Mouse (Mus musculus): ENCODE data around the gene Dennd4b. TPM values are rescaled to one million over a fixed set of nuclear protein-coding genes. Genes with fewer than 3 reads are reported as not detected.

Dennd4b gene
- polyA plus RNA-seq (2014; fragmentation: Illumina TruSeq; extraction: RNeasy Lipid Tissue Mini Kit (QIAGEN cat#74804); ENCODE audit: low read depth, low replicate concordance), result 2.6 TPM

DNA sequence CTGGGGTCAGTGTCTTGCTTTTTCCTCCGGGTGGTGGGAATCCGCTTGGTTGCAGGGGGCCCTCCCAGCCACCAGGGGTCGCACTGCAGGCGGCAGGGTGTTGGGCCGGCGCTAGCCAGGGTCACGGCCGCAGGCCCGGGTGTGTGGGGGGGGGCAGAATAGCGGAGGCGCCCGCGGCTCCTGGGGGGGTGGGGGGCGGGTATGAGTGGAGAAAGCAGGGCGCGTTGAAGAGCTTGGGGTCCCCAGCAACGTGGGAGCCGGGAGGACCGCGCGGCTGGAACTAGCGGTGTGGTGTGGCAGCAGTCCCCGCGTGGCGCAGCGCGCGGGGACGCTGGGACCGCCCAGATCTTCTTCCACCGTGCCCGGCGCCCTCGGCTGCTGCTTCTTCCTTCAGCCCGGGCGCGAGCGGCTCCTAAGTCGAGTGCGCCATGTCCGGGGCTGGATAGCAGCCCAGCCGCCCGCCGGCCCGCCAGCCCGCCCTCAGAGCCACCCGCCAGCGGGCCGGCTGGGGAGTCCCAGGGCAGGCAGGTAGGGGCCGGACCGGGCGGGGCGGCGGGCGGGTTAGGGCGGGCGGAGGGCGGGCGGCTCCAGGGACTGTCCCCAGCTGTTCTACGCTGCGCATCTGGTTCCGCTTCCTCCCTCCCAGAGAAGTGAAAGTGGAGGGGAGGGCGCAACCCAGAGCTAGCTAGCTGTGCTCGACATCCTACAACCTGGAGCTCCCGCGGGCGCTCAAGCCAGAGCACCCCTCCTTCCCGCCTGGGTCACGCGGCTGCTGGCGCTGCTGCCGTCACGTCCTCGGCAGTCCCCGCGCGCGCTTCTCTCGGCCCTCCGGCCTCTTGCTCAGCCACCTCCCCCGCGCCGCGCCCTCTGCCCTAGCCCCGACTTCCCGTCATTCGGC is at the start of gene Dennd4b:
Gene Dennd4b (plus strand): TSS at position 152 of the 898 bp plus-strand sequence.

DNA sequence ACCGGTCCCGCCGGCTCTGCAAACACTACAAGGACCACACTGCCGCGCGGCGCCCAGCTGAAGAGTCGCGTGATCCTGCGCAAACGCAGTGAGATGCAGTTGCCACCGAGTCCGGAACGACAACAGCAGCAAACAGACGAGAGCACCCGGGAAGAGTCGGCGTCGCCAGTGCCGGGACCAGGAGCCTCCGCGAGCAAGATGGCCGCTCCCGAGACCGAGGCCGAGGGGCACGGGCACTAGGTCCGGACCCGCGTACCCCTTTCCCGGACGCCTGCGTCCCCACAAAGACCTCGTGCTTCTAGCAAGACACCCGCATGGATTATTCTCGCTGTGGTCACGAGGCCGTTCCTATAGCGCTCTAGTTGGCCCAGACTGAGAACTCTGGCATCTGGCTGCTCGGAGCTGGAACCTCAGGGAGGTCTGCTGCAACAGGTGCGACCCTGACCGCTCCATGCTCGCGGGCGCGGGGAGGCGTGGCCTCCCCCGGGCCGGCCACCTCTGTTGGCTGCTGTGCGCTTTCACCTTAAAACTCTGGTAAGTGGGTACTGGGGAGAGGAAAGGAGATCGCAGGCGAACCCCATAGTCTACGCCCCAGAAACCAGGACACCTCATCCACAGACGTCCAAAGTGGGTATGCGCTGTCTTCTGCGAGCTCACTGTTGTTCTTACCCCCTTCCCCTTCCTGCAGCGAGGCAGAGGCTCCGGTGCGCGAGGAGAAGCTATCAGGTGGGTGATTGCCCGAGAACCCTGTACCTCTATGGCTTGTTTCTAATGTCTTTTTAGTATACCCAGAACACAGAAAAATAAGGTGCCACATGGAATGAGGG is 33.3 kb upstream of the Dennd4b start, which contains the start of gene Jtb:
Gene Jtb (plus strand): TSS at position 91 of the 827 bp plus-strand sequence.

GRCm38 (mm10) chr3:90242984-90243775 is 21.8 kb upstream of the Dennd4b start, which contains the start of gene Creb3l4:
Creb3l4 (minus strand) TSS chr3:90243512.

GRCm38 (mm10) chr3:90247960-90248745 is 16.8 kb upstream of the Dennd4b start, which contains the start of gene Slc39a1:
Slc39a1 (plus strand) TSS chr3:90248172.

GRCm38 (mm10) chr3:90253653-90254418 is 11.1 kb upstream of the Dennd4b start, which contains the start of gene Crtc2:
Crtc2 (plus strand) TSS chr3:90254163.

GRCm38 (mm10) chr3:90292345-90293275 is 27.6 kb downstream of the Dennd4b start, which contains the start of gene Gatad2b:
Gatad2b (plus strand) TSS chr3:90293178.

Other genes with a start within 250 kb of the Dennd4b start
- gene 4933434E20Rik, start 213.5 kb upstream of the Dennd4b start, polyA plus RNA-seq (2014; fragmentation: Illumina TruSeq; extraction: RNeasy Lipid Tissue Mini Kit (QIAGEN cat#74804); ENCODE audit: low read depth, low replicate concordance), result 183 TPM
- 192 TPM for gene Ubap2l, start 212.6 kb upstream of the Dennd4b start, polyA plus RNA-seq (2014; fragmentation: Illumina TruSeq; extraction: RNeasy Lipid Tissue Mini Kit (QIAGEN cat#74804); ENCODE audit: low read depth, low replicate concordance)
- gene Tpm3, start 192.5 kb upstream of the Dennd4b start, polyA plus RNA-seq (2014; fragmentation: Illumina TruSeq; extraction: RNeasy Lipid Tissue Mini Kit (QIAGEN cat#74804); ENCODE audit: low read depth, low replicate concordance), result 62.2 TPM
- 64.0 TPM for gene Nup210l, start 161.1 kb upstream of the Dennd4b start, polyA plus RNA-seq (2014; fragmentation: Illumina TruSeq; extraction: RNeasy Lipid Tissue Mini Kit (QIAGEN cat#74804); ENCODE audit: low read depth, low replicate concordance)
- gene Rps27, start 51.5 kb upstream of the Dennd4b start, polyA plus RNA-seq (2014; fragmentation: Illumina TruSeq; extraction: RNeasy Lipid Tissue Mini Kit (QIAGEN cat#74804); ENCODE audit: low read depth, low replicate concordance), result 882 TPM
- 6.5 TPM for gene Rab13, start 51.5 kb upstream of the Dennd4b start, polyA plus RNA-seq (2014; fragmentation: Illumina TruSeq; extraction: RNeasy Lipid Tissue Mini Kit (QIAGEN cat#74804); ENCODE audit: low read depth, low replicate concordance)
- 31.8 TPM for gene Jtb, start 33.6 kb upstream of the Dennd4b start, polyA plus RNA-seq (2014; fragmentation: Illumina TruSeq; extraction: RNeasy Lipid Tissue Mini Kit (QIAGEN cat#74804); ENCODE audit: low read depth, low replicate concordance)
- 211 TPM for gene Creb3l4, start 21.7 kb upstream of the Dennd4b start, polyA plus RNA-seq (2014; fragmentation: Illumina TruSeq; extraction: RNeasy Lipid Tissue Mini Kit (QIAGEN cat#74804); ENCODE audit: low read depth, low replicate concordance)
- 21.2 TPM for gene Slc39a1, start 17.0 kb upstream of the Dennd4b start, polyA plus RNA-seq (2014; fragmentation: Illumina TruSeq; extraction: RNeasy Lipid Tissue Mini Kit (QIAGEN cat#74804); ENCODE audit: low read depth, low replicate concordance)
- gene Crtc2, start 11.0 kb upstream of the Dennd4b start, polyA plus RNA-seq (2014; fragmentation: Illumina TruSeq; extraction: RNeasy Lipid Tissue Mini Kit (QIAGEN cat#74804); ENCODE audit: low read depth, low replicate concordance), result 4.9 TPM
- gene Gatad2b, start 28.0 kb downstream of the Dennd4b start, polyA plus RNA-seq (2014; fragmentation: Illumina TruSeq; extraction: RNeasy Lipid Tissue Mini Kit (QIAGEN cat#74804); ENCODE audit: low read depth, low replicate concordance), result 28.5 TPM
- gene Slc27a3, start 124.8 kb downstream of the Dennd4b start, polyA plus RNA-seq (2014; fragmentation: Illumina TruSeq; extraction: RNeasy Lipid Tissue Mini Kit (QIAGEN cat#74804); ENCODE audit: low read depth, low replicate concordance), result 0.64 TPM
- 8.5 TPM for gene Ints3, start 168.4 kb downstream of the Dennd4b start, polyA plus RNA-seq (2014; fragmentation: Illumina TruSeq; extraction: RNeasy Lipid Tissue Mini Kit (QIAGEN cat#74804); ENCODE audit: low read depth, low replicate concordance)
- 19.9 TPM for gene Npr1, start 200.7 kb downstream of the Dennd4b start, polyA plus RNA-seq (2014; fragmentation: Illumina TruSeq; extraction: RNeasy Lipid Tissue Mini Kit (QIAGEN cat#74804); ENCODE audit: low read depth, low replicate concordance)
- 75.8 TPM for gene Ilf2, start 210.9 kb downstream of the Dennd4b start, polyA plus RNA-seq (2014; fragmentation: Illumina TruSeq; extraction: RNeasy Lipid Tissue Mini Kit (QIAGEN cat#74804); ENCODE audit: low read depth, low replicate concordance)
- 89.2 TPM for gene Snapin, start 225.8 kb downstream of the Dennd4b start, polyA plus RNA-seq (2014; fragmentation: Illumina TruSeq; extraction: RNeasy Lipid Tissue Mini Kit (QIAGEN cat#74804); ENCODE audit: low read depth, low replicate concordance)
- gene Chtop, start 244.3 kb downstream of the Dennd4b start, polyA plus RNA-seq (2014; fragmentation: Illumina TruSeq; extraction: RNeasy Lipid Tissue Mini Kit (QIAGEN cat#74804); ENCODE audit: low read depth, low replicate concordance), result 111 TPM
- 7.7 TPM for gene S100a1, start 249.2 kb downstream of the Dennd4b start, polyA plus RNA-seq (2014; fragmentation: Illumina TruSeq; extraction: RNeasy Lipid Tissue Mini Kit (QIAGEN cat#74804); ENCODE audit: low read depth, low replicate concordance)
- 1.6 TPM for gene S100a13, start 249.2 kb downstream of the Dennd4b start, polyA plus RNA-seq (2014; fragmentation: Illumina TruSeq; extraction: RNeasy Lipid Tissue Mini Kit (QIAGEN cat#74804); ENCODE audit: low read depth, low replicate concordance)

Data from testis, adult 10 weeks (tissue).